Mouse (Mus musculus): Measurements from ENCODE around the gene Btbd35f13. TPM values are rescaled to one million over a fixed set of nuclear protein-coding genes. Genes with fewer than 3 reads are reported as not detected.
"Not testable (repeated sequence)": the region's sequence is repeated elsewhere in the genome, so short reads cannot be mapped to it uniquely, and the experiment has no call there.

Btbd35f13 gene
- polyA plus RNA-seq (2012; rRNA removed), result not detected in 2 replicates

GRCm38 (mm10) chrX:33656872-33657271, at the start of gene Btbd35f13:
Gene Btbd35f13 (plus strand): TSS chrX:33657172.
- H3K27me3 ChIP-seq (ENCODE audit: control insufficient read depth, insufficient read depth, low read length), result not testable (repeated sequence)

GRCm38 (mm10) chrX:33702249-33702648, 45.3 kb downstream of the Btbd35f13 start, which contains the start of gene Btbd35f14:
Gene Btbd35f14 (minus strand): TSS chrX:33702349.
- not testable (repeated sequence) for DNase-seq (ENCODE audit: low read depth in 1 of 2, low spot score in 2 of 2); H3K4me3 ChIP-seq (ENCODE audit: extremely low read depth, insufficient read depth, insufficient read length); H3K27me3 ChIP-seq (ENCODE audit: control insufficient read depth, insufficient read depth, low read length); H3K4me1 ChIP-seq (ENCODE audit: control insufficient read depth, insufficient read depth, insufficient read length); H3K27ac ChIP-seq (ENCODE audit: insufficient read depth, low read length); H3K36me3 ChIP-seq (ENCODE audit: control insufficient read depth, insufficient read depth, low read length)
- WGBS, result no CpG with 5 or more reads among the region's 3 CpGs

More at GRCm38 (mm10) chrX:33656872-33657271, at the start of gene Btbd35f13:
- H3K4me1 ChIP-seq (ENCODE audit: control insufficient read depth, insufficient read depth, insufficient read length); H3K36me3 ChIP-seq (ENCODE audit: control insufficient read depth, insufficient read depth, low read length); H3K27ac ChIP-seq (ENCODE audit: insufficient read depth, low read length); H3K4me3 ChIP-seq (ENCODE audit: extremely low read depth, insufficient read depth, insufficient read length); DNase-seq (ENCODE audit: low read depth in 1 of 2, low spot score in 2 of 2): not testable (repeated sequence)
- WGBS, result 81% methylated on average over 2 of the region's 3 CpGs

Other genes with a start within 250 kb of the Btbd35f13 start
- not detected in 2 replicates for gene Btbd35f15, start 79.9 kb upstream of the Btbd35f13 start, polyA plus RNA-seq (2012; rRNA removed)
- gene Btbd35f14, start 45.2 kb downstream of the Btbd35f13 start, polyA plus RNA-seq (2012; rRNA removed), result not detected in 2 replicates